Mouse (Mus musculus) cerebellum, postnatal 36 days (tissue): ENCODE results near the gene Mcm3ap.

ENCODE experiments used
- DNase-seq, 2 experiments: peaks; one replicate each; pipeline ENCODE4 v3.0.0; 2021 to 2022; ENCODE audit warnings: mixed read lengths in 2 of 2

Gene Mcm3ap

DNA sequence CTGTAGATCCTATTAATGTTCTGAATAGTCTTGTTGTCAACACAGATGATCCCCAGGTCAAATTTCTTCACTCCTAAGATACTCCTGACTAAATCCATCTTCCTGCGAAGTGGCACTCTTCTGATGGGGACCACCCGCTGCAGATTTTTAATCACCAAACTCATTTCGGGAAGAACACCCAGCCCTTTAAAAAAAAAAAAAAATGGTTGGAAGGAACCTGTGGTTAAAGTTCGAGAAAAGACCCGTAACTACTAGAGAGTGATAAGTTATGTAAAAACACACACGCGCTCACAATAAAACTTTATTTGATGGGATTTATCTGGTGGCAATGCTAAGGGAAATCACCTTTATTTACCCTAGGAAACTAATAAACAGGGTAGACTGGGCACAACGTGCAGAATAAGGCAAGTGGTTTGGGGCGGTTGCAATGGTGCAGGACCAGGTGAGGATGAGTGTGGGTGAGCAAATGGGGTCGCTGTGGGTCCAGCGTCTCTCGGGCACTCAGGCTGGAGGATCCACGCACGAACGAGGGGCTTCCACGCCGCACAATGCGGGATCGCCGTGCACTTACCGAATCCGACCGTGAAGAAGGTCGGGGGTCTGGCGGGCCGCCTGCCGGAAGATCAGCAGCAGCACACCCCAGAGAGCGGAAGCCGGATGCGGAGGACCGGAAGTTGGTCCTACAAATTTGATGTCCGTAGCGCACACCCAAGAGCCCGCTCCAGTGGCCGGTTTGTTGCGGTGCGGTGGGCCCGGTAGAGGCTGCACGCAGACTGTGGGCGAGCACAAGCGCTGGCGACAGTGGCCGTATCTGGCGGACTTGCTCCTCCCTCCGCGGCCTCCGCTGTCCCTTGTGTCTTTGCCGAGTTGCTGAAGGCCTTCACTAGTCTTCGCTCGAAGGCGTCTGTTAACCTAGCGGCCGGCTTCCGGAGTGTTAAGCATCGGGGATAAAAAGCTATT, at the start of gene Mcm3ap, which contains the start of gene Ybey:
Gene Mcm3ap (plus strand): TSS at position 725 of the 960 bp plus-strand sequence.
Gene Ybey (minus strand): TSS at position 912 of the 960 bp plus-strand sequence.
- peak; percentile 88 to 89 for DNase-seq

DNA sequence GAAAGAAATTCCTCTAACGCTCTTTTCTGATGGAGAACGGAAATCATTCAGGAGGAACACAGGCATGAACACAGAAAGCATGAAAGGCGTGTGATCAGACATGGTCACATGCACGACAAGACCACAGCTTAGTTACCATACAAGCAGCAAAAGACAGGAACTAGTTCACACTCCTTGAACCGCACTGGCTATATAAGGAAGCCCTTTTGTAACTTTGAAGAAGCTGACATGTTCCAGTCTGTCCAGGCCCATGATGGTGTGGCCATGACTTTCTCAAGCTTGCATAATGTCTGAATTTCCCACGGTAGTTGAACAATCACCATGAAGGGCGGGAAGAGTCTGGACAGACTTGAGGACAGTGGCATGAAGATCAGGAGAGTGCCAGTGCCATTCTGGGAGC, 43.1 kb upstream of the Mcm3ap start:
- no peak for DNase-seq

DNA sequence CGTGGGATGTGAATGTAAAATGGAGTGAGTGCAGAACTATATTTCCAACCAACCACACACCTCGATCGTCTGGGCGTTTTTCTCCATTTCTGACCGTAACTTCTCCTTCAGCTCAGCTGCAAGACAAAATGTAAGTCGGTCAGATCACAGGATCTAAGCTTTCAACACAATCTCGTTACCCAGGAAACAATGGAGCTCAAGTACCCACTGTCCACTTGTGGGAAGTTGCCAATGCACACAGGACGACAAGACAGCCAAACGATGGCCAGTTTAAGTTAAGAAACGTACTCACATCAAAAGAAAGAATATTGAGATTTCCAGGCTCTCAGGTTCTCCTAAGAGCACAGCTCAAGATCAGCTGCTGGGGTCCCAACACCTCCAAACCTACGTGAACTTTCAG, 34.8 kb upstream of the Mcm3ap start:
- no peak for DNase-seq

DNA sequence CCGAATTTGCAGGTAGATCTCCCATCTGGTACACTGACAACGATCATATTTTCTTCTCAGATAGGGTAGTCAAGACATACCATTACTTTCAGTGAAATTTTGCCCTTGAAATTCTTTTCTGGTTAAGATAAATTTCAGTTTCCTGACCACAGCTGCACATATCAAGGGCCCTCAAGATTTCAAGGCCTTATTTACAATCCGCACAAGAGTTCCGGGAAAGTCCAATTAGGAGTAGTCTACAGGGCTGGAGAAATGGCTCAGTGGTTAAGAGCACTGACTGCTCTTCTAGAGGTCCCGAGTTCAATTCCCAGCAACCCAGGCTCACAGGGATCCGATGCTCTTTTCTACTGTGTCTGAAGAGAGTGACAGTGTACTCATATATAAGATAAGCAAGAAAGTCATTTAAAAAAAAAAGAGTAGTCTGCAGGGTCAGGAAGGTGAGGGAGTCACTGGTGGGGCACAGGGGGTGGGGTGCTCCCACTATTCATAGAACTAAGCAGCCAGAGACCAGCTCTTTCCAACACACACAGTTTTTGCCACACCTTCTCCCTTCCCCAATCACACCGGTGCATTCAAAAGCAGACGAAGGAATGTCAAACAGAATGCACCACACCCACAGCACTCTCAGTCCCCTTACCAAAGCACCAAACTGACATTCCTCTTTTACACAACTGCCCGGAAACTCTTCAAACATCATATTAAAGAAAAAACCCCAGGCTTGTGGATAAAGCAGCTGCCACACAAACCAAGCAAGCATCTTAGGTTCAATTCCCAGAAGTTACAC, 29.4 kb upstream of the Mcm3ap start:
- DNase-seq, result no peak

DNA sequence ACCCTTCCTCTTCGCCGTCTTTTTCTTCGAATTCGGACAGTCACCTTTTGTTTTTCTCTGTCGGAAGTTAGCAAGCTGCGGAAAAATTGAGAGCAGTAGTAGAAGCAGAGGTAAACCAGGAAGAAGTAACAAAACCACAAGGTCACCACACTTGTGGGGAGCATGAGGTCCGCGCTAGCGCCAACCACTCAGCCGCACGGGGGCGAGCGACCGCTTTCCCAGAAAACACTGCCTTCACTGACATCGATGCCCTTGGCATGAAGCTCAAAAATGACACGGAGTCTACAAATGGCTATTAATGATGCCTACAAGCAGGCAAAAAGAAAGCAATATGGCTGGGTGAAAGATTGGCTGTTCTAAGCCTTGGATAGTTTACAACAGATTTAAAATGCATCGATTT, 28.4 kb upstream of the Mcm3ap start, which contains the start of gene AC141477.1:
Gene AC141477.1 (minus strand): TSS at position 164 of the 400 bp plus-strand sequence.
- DNase-seq, result no peak

DNA sequence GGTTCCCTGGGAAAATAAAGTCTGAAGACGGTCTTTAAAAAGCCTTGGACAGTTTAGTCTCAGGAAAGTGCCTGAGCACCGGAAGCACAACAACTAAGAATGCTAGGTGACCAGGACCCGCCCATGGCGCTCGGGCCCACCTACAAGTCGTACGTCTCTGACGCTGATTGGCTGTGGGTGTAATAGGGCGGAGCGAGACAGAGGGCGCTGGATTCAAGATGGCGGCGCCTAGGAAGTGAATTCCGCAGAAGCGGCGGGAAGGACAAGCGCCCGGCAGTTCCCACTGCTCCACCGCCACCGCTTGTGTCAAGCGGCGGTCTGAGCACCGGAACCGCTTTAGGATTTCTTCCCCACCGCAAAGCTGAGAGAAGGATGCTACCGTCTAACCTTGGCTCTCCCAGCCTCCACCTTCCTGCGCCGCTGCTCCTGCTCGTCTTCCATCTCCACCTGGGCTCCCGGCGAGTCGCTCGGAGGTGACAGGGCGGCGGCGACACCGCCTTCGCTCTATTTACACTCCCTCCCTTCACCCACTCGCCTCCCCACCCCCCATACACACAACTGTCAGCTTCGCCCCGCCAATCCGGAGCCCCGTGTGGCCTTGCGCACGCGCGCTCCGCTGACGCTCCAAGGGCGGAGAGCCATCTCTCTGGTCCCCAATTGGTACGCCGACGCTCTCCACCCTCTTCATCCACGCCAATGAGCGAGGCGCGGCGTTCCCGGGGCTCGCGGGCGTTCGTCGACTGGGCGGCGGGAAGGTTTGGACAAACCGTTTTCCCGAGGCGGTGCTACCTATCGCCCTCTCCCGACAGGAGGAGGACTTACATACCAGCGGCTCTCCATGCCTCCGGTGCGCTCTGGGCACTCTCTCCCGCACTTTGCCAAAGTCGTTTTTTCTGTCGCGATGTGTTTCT, 26.3 kb upstream of the Mcm3ap start, which contains the start of gene Pcnt:
Gene Pcnt (minus strand): TSS at position 609 of the 911 bp plus-strand sequence.
- DNase-seq, result peak; percentile 94 to 97

DNA sequence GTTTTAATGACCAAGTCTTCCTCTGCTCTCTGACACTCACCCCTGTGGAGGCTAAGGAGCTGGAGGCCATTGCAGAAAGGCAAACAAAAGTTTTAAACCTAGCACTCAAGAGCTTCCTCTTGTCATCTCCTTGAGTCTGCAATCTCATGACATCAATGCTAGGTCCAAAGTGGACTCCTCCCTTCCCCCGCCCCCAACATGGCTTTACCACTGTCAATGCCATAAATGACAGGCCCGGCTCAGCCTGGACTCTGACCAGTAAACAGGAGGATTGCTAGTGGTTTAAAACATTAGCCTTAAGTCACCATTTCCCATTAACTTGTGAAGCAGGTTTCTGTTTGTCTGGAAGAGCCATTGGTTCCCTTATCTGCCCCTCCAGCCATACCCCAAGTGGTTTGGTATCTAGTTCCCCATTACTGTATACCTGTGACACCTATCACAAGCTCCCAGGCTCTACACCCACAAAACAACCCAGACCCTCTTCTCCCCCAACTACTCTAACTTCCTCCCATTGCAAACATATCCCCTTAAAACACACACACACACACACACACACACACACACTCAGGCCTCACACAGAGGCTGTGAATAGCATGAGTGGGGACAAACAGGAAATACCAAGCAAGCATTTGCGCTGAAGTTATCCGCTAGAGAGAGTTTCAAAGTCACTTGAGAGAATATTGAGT, 22.6 kb upstream of the Mcm3ap start:
- DNase-seq, result no peak

DNA sequence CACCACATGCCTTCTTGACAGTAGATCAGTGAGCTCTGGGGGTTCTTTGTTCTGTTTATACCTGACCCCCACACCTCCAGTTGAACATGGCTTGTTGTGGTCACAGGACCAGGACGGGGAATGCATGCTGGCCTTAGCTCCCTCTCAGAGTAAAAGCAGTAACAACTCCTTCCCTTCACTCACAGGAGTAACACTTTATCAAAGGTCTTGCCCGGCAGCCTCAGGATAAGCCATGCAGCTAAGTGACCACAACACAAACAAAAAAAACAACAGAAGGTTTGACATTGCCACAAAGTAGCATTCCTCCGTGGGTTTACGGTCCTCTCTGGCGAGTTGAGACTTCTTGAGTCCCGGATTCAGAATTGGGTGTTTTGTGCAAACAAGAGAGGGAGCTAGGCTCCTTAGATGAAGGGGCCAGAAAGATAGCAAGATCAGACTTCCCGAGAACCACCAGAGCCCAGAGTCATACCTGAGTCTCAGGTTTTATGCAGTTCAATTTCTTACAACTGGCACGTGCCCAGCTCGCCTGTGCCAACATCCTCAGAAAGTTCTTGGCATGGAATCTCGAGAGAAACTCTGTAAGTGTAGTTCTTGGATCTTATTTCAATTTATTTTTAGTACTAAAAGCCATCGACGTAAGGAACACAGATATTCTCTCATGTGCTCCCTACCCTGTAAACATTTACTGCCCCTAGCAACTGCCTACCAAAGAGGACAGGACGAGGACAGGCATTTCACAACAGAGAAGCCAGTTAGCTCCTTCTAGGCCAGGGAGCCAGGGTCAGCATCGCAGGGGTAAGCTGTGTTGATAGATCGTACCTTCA, 21.1 kb upstream of the Mcm3ap start:
- no peak for DNase-seq

DNA sequence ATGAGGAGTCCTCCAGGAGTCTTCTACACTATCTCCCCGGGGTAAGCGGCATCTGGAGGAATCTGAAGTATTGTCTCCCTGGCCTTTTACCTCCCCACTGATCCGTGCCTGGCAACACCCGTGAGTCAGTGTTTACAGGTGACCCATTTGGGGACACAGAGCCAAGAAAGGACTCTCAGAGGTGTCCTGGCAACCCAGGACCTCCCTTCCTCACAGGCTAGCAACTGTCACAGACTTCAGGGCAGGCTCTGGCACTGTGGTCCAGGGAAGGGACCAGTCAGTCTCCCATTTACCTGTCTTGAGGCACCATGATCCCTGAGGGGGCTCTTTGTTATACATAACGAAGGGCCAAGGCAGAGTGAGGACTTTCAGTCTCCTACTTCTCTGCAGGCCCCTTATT, 19.9 kb upstream of the Mcm3ap start, which contains the start of gene 2610028H24Rik:
Gene 2610028H24Rik (plus strand): TSS at position 231 of the 400 bp plus-strand sequence.
- DNase-seq, result no peak

DNA sequence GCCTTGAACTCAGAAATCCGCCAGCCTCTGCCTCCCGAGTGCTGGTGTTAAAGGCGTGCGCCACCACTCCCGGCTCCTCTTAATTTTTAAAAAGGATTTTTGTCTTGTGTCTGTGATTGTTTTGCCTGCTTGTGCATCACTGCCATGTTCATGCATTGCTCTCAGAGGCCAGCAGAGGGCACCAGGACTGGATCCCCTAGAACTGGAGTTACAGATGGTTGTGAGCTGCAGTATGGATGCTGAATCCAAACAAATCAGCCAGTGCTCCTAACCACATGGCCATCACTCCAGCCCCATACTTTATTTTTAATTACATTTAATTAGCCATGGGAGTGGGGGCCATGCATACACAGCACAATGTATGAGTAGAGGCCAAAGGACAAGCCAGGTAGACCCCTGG, 13.4 kb upstream of the Mcm3ap start:
- peak; percentile 43 to 44 for DNase-seq

DNA sequence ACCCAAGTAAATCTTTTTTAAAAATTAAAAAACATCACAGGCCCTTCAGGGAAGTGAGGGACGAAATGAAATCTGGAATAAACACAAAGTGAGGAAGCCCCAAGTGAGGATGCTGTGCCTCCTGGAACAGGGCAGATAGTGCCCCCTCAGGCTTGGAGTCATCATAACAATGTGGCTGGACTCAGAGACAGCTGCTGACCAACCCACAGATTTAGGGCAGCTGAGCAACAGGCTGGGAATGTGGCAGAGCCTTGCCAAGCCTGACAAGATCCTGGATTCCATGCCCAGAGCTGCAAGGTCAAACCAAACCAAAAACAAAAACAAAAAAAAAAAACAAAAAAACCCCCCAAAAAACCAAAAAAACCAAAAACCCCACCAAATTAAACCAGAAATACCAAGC, 7.5 kb upstream of the Mcm3ap start:
- DNase-seq, result no peak

DNA sequence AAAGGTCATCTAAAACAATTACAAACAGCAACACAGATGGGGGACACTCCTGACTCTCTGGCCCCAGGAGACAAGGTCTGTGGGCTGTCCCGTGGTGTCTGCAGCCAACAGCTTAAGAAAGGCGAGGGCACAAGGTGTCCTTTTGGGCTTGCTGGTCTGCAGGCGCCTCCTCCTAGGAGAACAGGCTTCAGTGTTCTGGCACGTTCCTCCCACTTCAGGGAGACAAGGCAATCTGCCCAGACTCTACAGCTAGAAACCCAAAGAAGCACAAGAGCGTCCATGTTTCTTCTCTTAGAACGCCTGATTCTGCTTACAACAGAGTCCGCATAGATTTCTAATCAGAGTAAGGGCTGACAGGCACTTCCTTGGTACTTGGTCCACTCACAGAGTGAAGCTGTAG, 6.4 kb upstream of the Mcm3ap start:
- no peak for DNase-seq

DNA sequence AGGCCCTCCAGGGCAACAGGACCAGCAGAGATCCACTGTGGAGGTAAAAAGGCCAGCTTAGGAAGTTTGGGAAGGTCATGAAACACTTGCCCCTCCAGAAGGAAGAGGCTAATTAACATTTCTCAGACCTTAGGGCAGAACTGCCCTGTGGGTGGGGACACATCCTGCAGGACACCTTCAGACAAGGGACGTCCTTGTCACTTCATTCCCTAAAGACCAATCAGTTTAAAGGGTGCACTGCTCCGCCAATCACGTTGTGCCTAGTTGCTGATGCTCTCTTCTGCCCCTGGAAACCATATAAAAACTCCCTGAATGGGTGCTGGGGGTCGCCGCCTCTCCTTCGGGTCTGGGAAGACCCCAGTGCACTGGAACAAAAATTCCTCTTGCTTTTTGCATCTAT, 6.0 kb upstream of the Mcm3ap start:
- no peak for DNase-seq

DNA sequence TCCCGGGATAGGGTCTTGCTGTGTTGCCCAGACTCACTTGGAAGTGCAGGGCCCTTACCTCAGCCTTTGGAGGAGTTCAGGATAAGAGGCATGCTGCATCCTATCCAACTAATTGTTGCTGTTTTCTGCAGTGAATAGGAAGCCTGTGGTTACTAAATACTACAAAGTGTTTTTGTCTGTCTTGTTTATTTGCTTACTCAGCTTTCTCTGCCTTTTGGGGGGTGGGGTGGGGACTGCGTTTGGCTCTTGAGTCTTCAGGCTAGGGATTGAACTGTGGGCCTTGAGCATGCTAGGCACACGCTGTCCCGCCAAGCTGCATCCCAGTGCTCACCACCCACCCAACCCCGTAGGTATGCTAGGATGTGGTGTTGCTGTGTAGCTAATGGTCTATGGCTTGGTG, 5.0 kb downstream of the Mcm3ap start:
- no peak for DNase-seq

DNA sequence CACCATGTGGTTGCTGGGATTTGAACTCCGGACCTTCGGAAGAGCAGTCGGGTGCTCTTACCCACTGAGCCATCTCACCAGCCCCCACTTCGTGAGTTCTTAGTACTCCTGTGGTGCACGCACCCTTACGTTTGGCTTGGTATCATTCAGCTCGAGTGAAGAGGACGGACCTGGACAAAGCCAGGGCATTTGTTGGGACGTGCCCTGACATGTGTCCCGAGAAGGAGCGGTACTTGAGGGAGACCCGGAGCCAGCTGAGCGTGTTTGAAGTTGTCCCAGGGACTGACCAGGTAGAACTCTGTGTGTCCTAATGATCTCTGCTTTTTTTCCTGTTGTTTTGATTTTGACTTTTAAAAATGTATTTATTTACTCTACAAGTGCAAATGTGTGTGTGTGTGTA, 12.1 kb downstream of the Mcm3ap start:
- DNase-seq, result no peak

DNA sequence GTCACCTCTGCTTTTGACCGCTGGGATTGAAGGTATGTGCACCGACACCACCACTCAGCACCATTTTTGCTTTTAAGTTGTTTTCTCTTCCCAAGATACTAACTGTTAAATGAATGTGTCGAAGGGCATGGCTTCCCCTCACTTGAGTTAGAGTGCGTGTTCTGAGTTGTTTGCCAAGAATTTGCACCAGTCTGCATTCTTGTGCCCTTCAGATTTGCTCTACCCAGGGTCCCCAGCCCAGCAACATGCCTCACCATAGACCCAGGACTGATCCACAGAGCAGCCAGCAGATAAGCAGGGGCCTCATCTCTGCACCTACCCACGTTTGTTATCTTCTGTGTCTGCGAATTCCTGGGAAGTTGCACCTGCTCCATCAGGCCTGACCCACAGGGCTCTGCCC, 12.8 kb downstream of the Mcm3ap start:
- no peak for DNase-seq

DNA sequence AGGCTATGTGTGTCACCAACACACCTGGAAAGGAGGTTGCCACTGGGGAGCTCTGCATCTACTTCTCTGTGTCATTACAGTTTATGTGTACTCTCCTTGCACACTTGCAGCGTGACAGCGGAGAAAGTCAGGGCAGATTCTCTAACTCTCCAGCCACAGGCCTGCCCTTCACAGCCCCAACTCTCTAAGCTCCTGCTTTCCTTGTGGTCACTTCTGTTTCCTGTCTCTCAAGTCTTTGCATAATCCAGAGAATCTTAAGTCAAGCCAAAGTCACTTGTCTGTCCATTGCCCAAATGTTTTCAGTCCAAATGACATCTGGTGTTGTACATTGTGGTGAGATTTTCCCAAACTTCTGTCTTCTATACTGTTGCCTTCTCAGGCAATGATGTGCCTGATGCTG, 17.6 kb downstream of the Mcm3ap start:
- no peak for DNase-seq

DNA sequence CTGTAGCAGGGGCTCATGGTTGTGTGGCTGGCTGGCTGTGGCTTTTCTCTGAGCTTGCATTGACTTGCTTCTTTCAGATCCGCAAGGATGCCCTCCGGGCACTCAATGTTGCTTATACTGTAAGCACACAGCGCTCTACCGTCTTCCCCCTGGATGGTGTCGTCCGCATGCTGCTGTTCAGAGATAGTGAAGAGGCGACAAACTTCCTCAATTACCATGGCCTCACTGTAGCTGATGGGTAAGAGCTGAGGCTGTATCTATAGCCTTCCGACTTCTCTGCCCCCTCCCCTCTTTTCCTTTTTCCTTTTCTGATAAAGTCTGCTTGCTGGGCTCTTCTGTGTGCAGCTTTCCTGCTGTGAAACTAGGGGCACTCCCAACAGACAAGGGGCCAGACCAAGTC, 19.5 kb downstream of the Mcm3ap start:
- DNase-seq, result no peak

DNA sequence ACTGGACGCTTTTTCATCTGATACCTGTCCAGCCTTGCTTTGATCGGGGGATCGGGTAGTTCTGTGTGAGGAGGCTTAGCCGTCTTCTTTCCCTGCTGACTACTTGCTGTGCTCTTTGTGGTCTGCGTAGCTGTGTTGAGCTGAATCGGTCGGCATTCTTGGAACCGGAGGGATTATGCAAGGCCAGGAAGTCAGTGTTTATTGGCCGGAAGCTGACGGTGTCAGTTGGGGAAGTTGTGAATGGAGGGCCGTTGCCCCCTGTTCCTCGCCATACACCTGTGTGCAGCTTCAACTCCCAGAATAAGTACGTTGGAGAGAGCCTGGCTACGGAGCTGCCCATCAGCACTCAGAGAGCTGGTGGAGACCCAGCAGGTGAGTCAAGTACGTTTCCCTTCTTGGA, 20.5 kb downstream of the Mcm3ap start:
- DNase-seq, result no peak

DNA sequence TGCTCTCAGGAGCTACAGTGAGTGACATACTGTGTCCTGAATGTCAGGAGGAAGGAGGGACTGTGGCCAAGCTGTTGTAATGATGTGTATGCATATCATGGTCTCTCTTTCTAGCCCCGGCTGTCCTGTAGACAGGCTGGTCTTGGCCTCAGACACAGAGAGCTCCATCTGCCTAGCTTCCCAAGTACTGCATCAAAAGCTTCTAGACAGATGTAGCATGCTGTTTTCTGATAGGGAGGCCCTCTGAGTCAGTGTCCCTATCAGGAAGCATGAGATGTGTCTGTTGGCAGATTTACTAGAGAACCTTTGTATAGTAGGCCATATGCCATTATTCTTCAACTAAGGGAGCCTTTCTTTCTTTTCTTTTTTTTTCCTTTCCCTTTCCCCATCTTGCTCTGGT, 24.8 kb downstream of the Mcm3ap start:
- DNase-seq, result no peak

DNA sequence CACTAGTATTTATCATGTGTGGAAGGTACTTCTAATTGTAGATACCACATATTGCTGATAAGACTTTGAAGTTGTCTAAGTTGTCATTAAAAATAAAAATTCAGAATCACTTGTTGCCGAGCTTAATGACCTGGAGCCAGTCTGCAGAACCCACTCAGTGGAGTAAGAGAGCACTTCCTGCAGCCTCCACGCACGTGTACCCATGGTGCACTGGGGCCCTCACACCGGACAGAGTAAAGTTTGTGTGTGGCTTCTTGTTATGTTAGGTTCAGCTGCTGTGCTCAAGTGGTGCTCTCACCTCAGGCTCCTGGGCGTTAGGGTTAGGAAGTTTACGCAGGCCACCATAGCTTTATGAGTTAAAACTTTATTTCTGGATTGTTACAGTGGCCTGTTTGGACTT, 26.8 kb downstream of the Mcm3ap start:
- DNase-seq, result no peak
